Mouse (Mus musculus) myocyte (in vitro differentiated cells): Measurements from ENCODE around the gene Jakmip3. TPM values are rescaled to one million over a fixed set of nuclear protein-coding genes. Genes with fewer than 3 reads are reported as not detected.

Experiments
- H3K27me3 ChIP-seq: one replicate; pipeline ENCODE4 v1.6.1; 2011; ENCODE audit not compliant: control insufficient read depth, insufficient read depth, insufficient read length
- H3K36me3 ChIP-seq: one replicate; pipeline ENCODE4 v1.6.1; 2011; ENCODE audit not compliant: control insufficient read depth, insufficient read depth
- H3K4me2 ChIP-seq: one replicate; pipeline ENCODE4 v1.6.1; 2011; ENCODE audit warnings: low read depth, control low read depth
- H3K4me3 ChIP-seq: one replicate; pipeline ENCODE4 v1.5.1; 2011; ENCODE audit warnings: mild to moderate bottlenecking, control low read depth, moderate library complexity
- H3K79me2 ChIP-seq: one replicate; pipeline ENCODE4 v1.6.1; 2011; ENCODE audit not compliant: control insufficient read depth, insufficient read depth
- H3ac ChIP-seq: one replicate; pipeline ENCODE4 v1.6.1; 2011; ENCODE audit not compliant: control insufficient read depth, insufficient read length
- CEBPB ChIP-seq: IDR thresholded peaks from 2 replicates; pipeline ENCODE4 v1.6.1; 2011; ENCODE audit warnings: mild to moderate bottlenecking, moderate library complexity; ENCODE audit not compliant: poor library complexity, insufficient read depth, severe bottlenecking
- E2F4 ChIP-seq: IDR thresholded peaks from one replicate; pipeline ENCODE4 v1.6.1; 2011; ENCODE audit warnings: mild to moderate bottlenecking, control low read depth, moderate library complexity; ENCODE audit not compliant: insufficient read depth
- MAX ChIP-seq: IDR thresholded peaks from one replicate; pipeline ENCODE4 v1.6.1; 2011; ENCODE audit warnings: low read depth, mild to moderate bottlenecking, control low read depth
- MYOD1 ChIP-seq, 3 experiments: IDR thresholded peaks; one replicate each; pipeline ENCODE4 v1.6.1; 2011; ENCODE audit warnings: control low read depth in 2 of 3, low read depth in 2 of 3, mild to moderate bottlenecking in 2 of 3, moderate library complexity in 1 of 3; ENCODE audit not compliant: insufficient read length in 2 of 3, control insufficient read depth in 1 of 3
- MYOG ChIP-seq, 3 experiments: IDR thresholded peaks; one replicate each; pipeline ENCODE4 v1.6.1; 2011; ENCODE audit warnings: control low read depth in 2 of 3, low read depth in 2 of 3, mild to moderate bottlenecking in 2 of 3; ENCODE audit not compliant: insufficient read length in 2 of 3, control insufficient read depth in 1 of 3, insufficient read depth in 1 of 3
- POLR2A ChIP-seq: IDR thresholded peaks from one replicate; pipeline ENCODE4 v1.6.1; 2011; ENCODE audit warnings: low read depth, mild to moderate bottlenecking, control low read depth, moderate library complexity; ENCODE audit not compliant: insufficient read length
- POLR2AphosphoS2 ChIP-seq: IDR thresholded peaks from one replicate; pipeline ENCODE4 v1.6.1; 2011; ENCODE audit warnings: low read depth, control low read depth; ENCODE audit not compliant: insufficient read length
- REST ChIP-seq: IDR thresholded peaks from one replicate; pipeline ENCODE4 v1.6.1; 2011; ENCODE audit warnings: mild to moderate bottlenecking, control low read depth, moderate library complexity; ENCODE audit not compliant: insufficient read depth, insufficient read length
- SRF ChIP-seq: IDR thresholded peaks from one replicate; pipeline ENCODE4 v1.6.1; 2011; ENCODE audit warnings: low read depth; ENCODE audit not compliant: control insufficient read depth, insufficient read length
- TCF12 ChIP-seq: IDR thresholded peaks from one replicate; pipeline ENCODE4 v1.6.1; 2011; ENCODE audit warnings: mild to moderate bottlenecking, control low read depth; ENCODE audit not compliant: poor library complexity, insufficient read depth, severe bottlenecking
- TCF3 ChIP-seq: IDR thresholded peaks from one replicate; pipeline ENCODE4 v1.6.1; 2011; ENCODE audit warnings: low read depth, control low read depth; ENCODE audit not compliant: insufficient read length
- USF1 ChIP-seq: IDR thresholded peaks from one replicate; pipeline ENCODE4 v1.6.1; 2011; ENCODE audit warnings: low read depth, mild to moderate bottlenecking, control low read depth, moderate library complexity
- polyA plus RNA-seq: library from polyadenylated mRNA; unstranded; fragments of >200 nt; fragmentation: generic; extraction: Trizol; gene quantifications from one replicate; pipeline ENCODE4 v1.2.1, GENCODE M21; 2012; ENCODE audit warnings: missing spikeins

The Jakmip3 gene
- polyA plus RNA-seq, 1 experiment = 0.01 TPM

GRCm38 (mm10) chr7:138942301-138942700, 1.8 kb downstream of the Jakmip3 start:
- Histone ChIP-seq H3K4me2 (no peak overlapping the region), H3K36me3 (no peaks in the 10 kb centered on the region), H3ac (no peak overlapping the region), H3K4me3 (no peak overlapping the region), H3K27me3 (peaks cover 69% of the 10 kb centered on the region), H3K79me2 (no peaks in the 10 kb centered on the region)
- TF ChIP-seq CEBPB = no peak
- TF ChIP-seq POLR2AphosphoS2 = no peak
- no peak for TF ChIP-seq MYOG (IDR thresholded peaks at IDR 0.05; ENCODE audit: control insufficient read depth in 1 of 3, insufficient read depth in 1 of 3, insufficient read length in 2 of 3, low read depth in 2 of 3)
- TF ChIP-seq USF1 = no peak
- TF ChIP-seq TCF12 = no peak
- TF ChIP-seq E2F4 = no peak
- no peak for TF ChIP-seq MAX
- no peak for TF ChIP-seq SRF
- no peak for TF ChIP-seq TCF3
- no peak for TF ChIP-seq MYOD1 (IDR thresholded peaks at IDR 0.05; ENCODE audit: control insufficient read depth in 1 of 3, insufficient read length in 2 of 3, low read depth in 2 of 3)
- no peak for TF ChIP-seq REST
- no peak for TF ChIP-seq POLR2A

GRCm38 (mm10) chr7:138945668-138946067, 5.1 kb downstream of the Jakmip3 start:
- H3ac ChIP-seq = no peak overlapping the region
- TF ChIP-seq TCF3 = no peak
- TF ChIP-seq POLR2A = no peak
- no peak for TF ChIP-seq USF1
- no peak for TF ChIP-seq MYOD1 (IDR thresholded peaks at IDR 0.05; ENCODE audit: control insufficient read depth in 1 of 3, insufficient read length in 2 of 3, low read depth in 2 of 3)
- no peak for TF ChIP-seq TCF12
- no peak for TF ChIP-seq CEBPB
- no peak for TF ChIP-seq E2F4
- TF ChIP-seq REST = no peak
- no peaks in the 10 kb centered on the region for H3K36me3 ChIP-seq
- no peak overlapping the region for H3K4me2 ChIP-seq
- H3K79me2 ChIP-seq = no peaks in the 10 kb centered on the region
- H3K4me3 ChIP-seq = no peak overlapping the region
- H3K27me3 ChIP-seq = peaks cover 67% of the 10 kb centered on the region

- no peak overlapping the region for H3K4me2 ChIP-seq
- TF ChIP-seq POLR2A (no peak), USF1 (no peak), TCF12 (no peak), MYOG (IDR thresholded peaks at IDR 0.05; ENCODE audit: control insufficient read depth in 1 of 3, insufficient read depth in 1 of 3, insufficient read length in 2 of 3, low read depth in 2 of 3) (no peak), TCF3 (no peak), MAX (no peak), E2F4 (no peak), CEBPB (no peak), SRF (no peak), POLR2AphosphoS2 (no peak), MYOD1 (IDR thresholded peaks at IDR 0.05; ENCODE audit: control insufficient read depth in 1 of 3, insufficient read length in 2 of 3, low read depth in 2 of 3) (no peak), REST (no peak)
- no peak overlapping the region for H3K4me3 ChIP-seq
- H3K36me3 ChIP-seq = no peaks in the 10 kb centered on the region
- no peaks in the 10 kb centered on the region for H3K79me2 ChIP-seq
- H3ac ChIP-seq = no peak overlapping the region
- H3K27me3 ChIP-seq = peaks cover 51% of the 10 kb centered on the region
Observed at GRCm38 (mm10) chr7:138947741-138948140, 7.2 kb downstream of the Jakmip3 start.

GRCm38 (mm10) chr7:138948309-138948708, 7.8 kb downstream of the Jakmip3 start:
- H3ac ChIP-seq = no peak overlapping the region

GRCm38 (mm10) chr7:138955787-138956186, 15.3 kb downstream of the Jakmip3 start:
- H3K27me3 ChIP-seq = peaks cover 22% of the 10 kb centered on the region
- TF ChIP-seq MYOG (IDR thresholded peaks at IDR 0.05; ENCODE audit: control insufficient read depth in 1 of 3, insufficient read depth in 1 of 3, insufficient read length in 2 of 3, low read depth in 2 of 3) = no peak
- TF ChIP-seq E2F4 = no peak
- TF ChIP-seq TCF3 = no peak
- no peak for TF ChIP-seq TCF12
- no peak for TF ChIP-seq SRF
- no peak for TF ChIP-seq REST
- TF ChIP-seq MAX = no peak
- no peak for TF ChIP-seq MYOD1 (IDR thresholded peaks at IDR 0.05; ENCODE audit: control insufficient read depth in 1 of 3, insufficient read length in 2 of 3, low read depth in 2 of 3)
- H3K4me2 ChIP-seq = no peak overlapping the region
- H3K79me2 ChIP-seq = no peaks in the 10 kb centered on the region
- H3K36me3 ChIP-seq = no peaks in the 10 kb centered on the region
- no peak overlapping the region for H3K4me3 ChIP-seq
- no peak overlapping the region for H3ac ChIP-seq

More at GRCm38 (mm10) chr7:138948309-138948708, 7.8 kb downstream of the Jakmip3 start:
- H3K4me2 ChIP-seq = no peak overlapping the region
- no peaks in the 10 kb centered on the region for H3K79me2 ChIP-seq
- H3K4me3 ChIP-seq = no peak overlapping the region
- no peaks in the 10 kb centered on the region for H3K36me3 ChIP-seq
- H3K27me3 ChIP-seq = peaks cover 48% of the 10 kb centered on the region
- TF ChIP-seq REST (no peak), POLR2AphosphoS2 (no peak)
